Mouse (Mus musculus) neural tube, embryonic 12.5 days (tissue): ENCODE data around the gene Msi2. TPM values are rescaled to one million over a fixed set of nuclear protein-coding genes. Genes with fewer than 3 reads are reported as not detected.

Experiments used
- ATAC-seq: fragments of 200-750 bp; cut with Nextera tagmentation; 2 replicates; pipeline ENCODE4 v1.8.0; 2017; ENCODE audit warnings: low read depth, mild to moderate bottlenecking, moderate TSS enrichment, moderate library complexity; ENCODE audit not compliant: low FRiP score
- H3K27ac ChIP-seq: fragments of 300-500 bp; sonication (generic); 2 replicates; pipeline ENCODE4 v1.5.1; 2016
- H3K27me3 ChIP-seq: fragments of 300-500 bp; sonication (generic); replicated peaks from 2 replicates; pipeline ENCODE4 v1.6.1; 2016; ENCODE audit warnings: mild to moderate bottlenecking
- H3K36me3 ChIP-seq: fragments of 300-500 bp; sonication (generic); 2 replicates; pipeline ENCODE4 v1.6.1; 2016; ENCODE audit warnings: mild to moderate bottlenecking
- H3K4me1 ChIP-seq: fragments of 300-500 bp; sonication (generic); 2 replicates; pipeline ENCODE4 v1.6.1; 2016
- H3K4me2 ChIP-seq: fragments of 300-500 bp; sonication (generic); replicated peaks from 2 replicates; pipeline ENCODE4 v1.6.1; 2016; ENCODE audit warnings: mild to moderate bottlenecking
- H3K4me3 ChIP-seq: fragments of 300-500 bp; sonication (generic); 2 replicates; pipeline ENCODE4 v1.5.1; 2016
- H3K9ac ChIP-seq: fragments of 300-500 bp; sonication (generic); 2 replicates; pipeline ENCODE4 v1.6.1; 2016; ENCODE audit warnings: mild to moderate bottlenecking
- H3K9me3 ChIP-seq: fragments of 300-500 bp; sonication (generic); 2 replicates; pipeline ENCODE4 v1.6.1; 2016; ENCODE audit warnings: mild to moderate bottlenecking
- WGBS: fragments of 180-500 bp; shearing (Covaris S2); methylation state at CpG from one replicate; pipeline ENCODE4 v1.1.7; 2016; 5-methylcytosine and 5-hydroxymethylcytosine counted together
- polyA plus RNA-seq: library from polyadenylated mRNA; unstranded; fragments of >200 nt; fragmentation: Nextera tagmentation; extraction: Ambion mirVana; gene quantifications from 2 replicates; pipeline ENCODE4 v1.2.1, GENCODE M21; 2016

Msi2 gene
- polyA plus RNA-seq, 1 experiment from 2014 or later: 27.9 TPM

GRCm38 (mm10) chr11:88534331-88534929 is 183.9 kb downstream of the Msi2 start:
- H3K27me3 ChIP-seq: no peaks in the 10 kb centered on the region
- 7% methylated on average over 11 of the region's 11 CpGs for WGBS
- peak overlapping the region; percentile 35 for H3K4me2 ChIP-seq
- no peak overlapping the region for H3K9ac ChIP-seq
- H3K4me3 ChIP-seq: no peak overlapping the region
- H3K36me3 ChIP-seq: no peaks in the 10 kb centered on the region
- no peaks in the 10 kb centered on the region for H3K9me3 ChIP-seq
- peak overlapping the region; percentile 63 for H3K27ac ChIP-seq
- peaks cover 65% of the 10 kb centered on the region for H3K4me1 ChIP-seq
- ATAC-seq: no peak

- Histone ChIP-seq H3K4me1 (peaks cover 65% of the 10 kb centered on the region), H3K9ac (no peak overlapping the region), H3K4me2 (no peak overlapping the region), H3K4me3 (no peak overlapping the region), H3K27me3 (no peaks in the 10 kb centered on the region), H3K36me3 (no peaks in the 10 kb centered on the region), H3K27ac (no peak overlapping the region), H3K9me3 (no peaks in the 10 kb centered on the region)
- WGBS: 74% methylated on average over 2 of the region's 2 CpGs
- ATAC-seq: no peak
Measured at GRCm38 (mm10) chr11:88532016-88532415, 186.3 kb downstream of the Msi2 start.

GRCm38 (mm10) chr11:88530032-88530431 is 188.3 kb downstream of the Msi2 start:
- Histone ChIP-seq H3K9ac (no peak overlapping the region), H3K36me3 (no peaks in the 10 kb centered on the region), H3K9me3 (no peaks in the 10 kb centered on the region), H3K4me3 (no peak overlapping the region), H3K4me1 (peaks cover 65% of the 10 kb centered on the region), H3K27ac (no peak overlapping the region), H3K27me3 (no peaks in the 10 kb centered on the region), H3K4me2 (no peak overlapping the region)
- ATAC-seq: no peak
- WGBS: 84% methylated on average over 4 of the region's 4 CpGs

- Histone ChIP-seq H3K9me3 (no peaks in the 10 kb centered on the region), H3K4me1 (peaks cover 65% of the 10 kb centered on the region), H3K36me3 (no peaks in the 10 kb centered on the region), H3K27me3 (no peaks in the 10 kb centered on the region), H3K4me2 (no peak overlapping the region), H3K9ac (no peak overlapping the region), H3K27ac (no peak overlapping the region), H3K4me3 (no peak overlapping the region)
- WGBS: 50% methylated on average over 8 of the region's 8 CpGs
- ATAC-seq: no peak
Measured at GRCm38 (mm10) chr11:88528522-88529101, 189.7 kb downstream of the Msi2 start.

GRCm38 (mm10) chr11:88526711-88527110 is 191.6 kb downstream of the Msi2 start:
- 0 out of 2 replicates have a peak overlapping the region, but pooled peaks have one; percentile 30 for H3K9ac ChIP-seq
- WGBS: 6% methylated on average over 7 of the region's 7 CpGs

GRCm38 (mm10) chr11:88524790-88525575 is 193.3 kb downstream of the Msi2 start:
- peaks cover 86% of the 10 kb centered on the region for H3K4me1 ChIP-seq
- peak overlapping the region; percentile 29 for H3K27ac ChIP-seq
- H3K36me3 ChIP-seq: no peaks in the 10 kb centered on the region
- no peak overlapping the region for H3K4me3 ChIP-seq
- no peaks in the 10 kb centered on the region for H3K27me3 ChIP-seq
- no peak for ATAC-seq
- WGBS: 36% methylated on average over 10 of the region's 10 CpGs
- no peaks in the 10 kb centered on the region for H3K9me3 ChIP-seq
- no peak overlapping the region for H3K4me2 ChIP-seq
- H3K9ac ChIP-seq: no peak overlapping the region

More at GRCm38 (mm10) chr11:88526711-88527110, 191.6 kb downstream of the Msi2 start:
- peaks cover 72% of the 10 kb centered on the region for H3K4me1 ChIP-seq
- H3K4me3 ChIP-seq: no peak overlapping the region
- no peaks in the 10 kb centered on the region for H3K27me3 ChIP-seq
- no peaks in the 10 kb centered on the region for H3K9me3 ChIP-seq
- H3K36me3 ChIP-seq: no peaks in the 10 kb centered on the region
- no peak overlapping the region for H3K4me2 ChIP-seq
- ATAC-seq: no peak
- H3K27ac ChIP-seq: peak overlapping the region; percentile 23; the same call in 1 of the 2 replicates

- ATAC-seq: no peak
- H3K9me3 ChIP-seq: no peaks in the 10 kb centered on the region
- no peaks in the 10 kb centered on the region for H3K36me3 ChIP-seq
- H3K27ac ChIP-seq: 0 out of 2 replicates have a peak overlapping the region, but pooled peaks have one; percentile 29
- H3K4me3 ChIP-seq: no peak overlapping the region
- peaks cover 80% of the 10 kb centered on the region for H3K4me1 ChIP-seq
- H3K27me3 ChIP-seq: no peaks in the 10 kb centered on the region
- no peak overlapping the region for H3K9ac ChIP-seq
- H3K4me2 ChIP-seq: no peak overlapping the region
Measured at GRCm38 (mm10) chr11:88524437-88524789, 193.9 kb downstream of the Msi2 start.

GRCm38 (mm10) chr11:88523921-88524320 is 194.4 kb downstream of the Msi2 start:
- 69% methylated on average over 4 of the region's 4 CpGs for WGBS
- peaks cover 75% of the 10 kb centered on the region for H3K4me1 ChIP-seq
- no peaks in the 10 kb centered on the region for H3K9me3 ChIP-seq
- no peak overlapping the region for H3K27ac ChIP-seq
- no peak for ATAC-seq
- H3K27me3 ChIP-seq: no peaks in the 10 kb centered on the region
- no peak overlapping the region for H3K4me3 ChIP-seq
- H3K36me3 ChIP-seq: 0 out of 2 replicates have a peak, but pooled peaks cover 3% of the 10 kb centered on the region
- no peak overlapping the region for H3K9ac ChIP-seq
- H3K4me2 ChIP-seq: no peak overlapping the region

- H3K4me1 ChIP-seq: peaks cover 71% of the 10 kb centered on the region
- no peak overlapping the region for H3K9ac ChIP-seq
- 70% methylated on average over 6 of the region's 6 CpGs for WGBS
Measured at GRCm38 (mm10) chr11:88523511-88523910, 194.8 kb downstream of the Msi2 start.

GRCm38 (mm10) chr11:88522114-88522513 is 196.2 kb downstream of the Msi2 start:
- no peak overlapping the region for H3K27ac ChIP-seq
- H3K36me3 ChIP-seq: 0 out of 2 replicates have a peak, but pooled peaks cover 3% of the 10 kb centered on the region
- H3K4me2 ChIP-seq: no peak overlapping the region
- no peaks in the 10 kb centered on the region for H3K9me3 ChIP-seq
- H3K4me1 ChIP-seq: peaks cover 62% of the 10 kb centered on the region
- no peaks in the 10 kb centered on the region for H3K27me3 ChIP-seq
- no peak overlapping the region for H3K9ac ChIP-seq
- WGBS: 89% methylated on average over 5 of the region's 5 CpGs
- H3K4me3 ChIP-seq: no peak overlapping the region
- no peak for ATAC-seq

More at GRCm38 (mm10) chr11:88523511-88523910, 194.8 kb downstream of the Msi2 start:
- no peaks in the 10 kb centered on the region for H3K9me3 ChIP-seq
- H3K4me3 ChIP-seq: no peak overlapping the region
- ATAC-seq: no peak
- H3K27ac ChIP-seq: no peak overlapping the region
- 0 out of 2 replicates have a peak, but pooled peaks cover 3% of the 10 kb centered on the region for H3K36me3 ChIP-seq
- no peak overlapping the region for H3K4me2 ChIP-seq
- H3K27me3 ChIP-seq: no peaks in the 10 kb centered on the region

- no peak overlapping the region for H3K4me3 ChIP-seq
- no peak for ATAC-seq
- H3K36me3 ChIP-seq: 0 out of 2 replicates have a peak, but pooled peaks cover 3% of the 10 kb centered on the region
- H3K27me3 ChIP-seq: no peaks in the 10 kb centered on the region
- no peak overlapping the region for H3K4me2 ChIP-seq
- 53% methylated on average over 19 of the region's 19 CpGs for WGBS
- no peaks in the 10 kb centered on the region for H3K9me3 ChIP-seq
- H3K27ac ChIP-seq: no peak overlapping the region; the same call in 1 of the 2 replicates
- no peak overlapping the region for H3K9ac ChIP-seq
- H3K4me1 ChIP-seq: peaks cover 60% of the 10 kb centered on the region
Measured at GRCm38 (mm10) chr11:88520951-88521730, 197.2 kb downstream of the Msi2 start.

- Histone ChIP-seq H3K4me1 (peaks cover 56% of the 10 kb centered on the region), H3K4me3 (no peak overlapping the region), H3K27me3 (no peaks in the 10 kb centered on the region), H3K9ac (no peak overlapping the region), H3K27ac (no peak overlapping the region), H3K36me3 (0 out of 2 replicates have a peak, but pooled peaks cover 3% of the 10 kb centered on the region), H3K4me2 (no peak overlapping the region), H3K9me3 (no peaks in the 10 kb centered on the region)
- WGBS: 90% methylated on average over 3 of the region's 3 CpGs
- no peak for ATAC-seq
Measured at GRCm38 (mm10) chr11:88518361-88518760, 200.0 kb downstream of the Msi2 start.
